Mouse (Mus musculus) small intestine, adult 2 months (tissue): ENCODE results near the gene St6galnac3.

Experiments used
- CTCF ChIP-seq: fragments of 200-500 bp; IDR thresholded peaks from 2 replicates; pipeline ENCODE4 v1.5.1; 2012; ENCODE audit warnings: low read depth, mild to moderate bottlenecking, control low read depth, inconsistent platforms, low read length, moderate library complexity, mixed read lengths; ENCODE audit not compliant: insufficient replicate concordance, insufficient read length; ENCODE audit errors: extremely low read depth
- POLR2A ChIP-seq: fragments of 200-500 bp; IDR thresholded peaks from 2 replicates; pipeline ENCODE4 v1.6.1; 2012; ENCODE audit warnings: low read depth, mild to moderate bottlenecking, control low read depth, inconsistent platforms, low read length, moderate library complexity

DNA sequence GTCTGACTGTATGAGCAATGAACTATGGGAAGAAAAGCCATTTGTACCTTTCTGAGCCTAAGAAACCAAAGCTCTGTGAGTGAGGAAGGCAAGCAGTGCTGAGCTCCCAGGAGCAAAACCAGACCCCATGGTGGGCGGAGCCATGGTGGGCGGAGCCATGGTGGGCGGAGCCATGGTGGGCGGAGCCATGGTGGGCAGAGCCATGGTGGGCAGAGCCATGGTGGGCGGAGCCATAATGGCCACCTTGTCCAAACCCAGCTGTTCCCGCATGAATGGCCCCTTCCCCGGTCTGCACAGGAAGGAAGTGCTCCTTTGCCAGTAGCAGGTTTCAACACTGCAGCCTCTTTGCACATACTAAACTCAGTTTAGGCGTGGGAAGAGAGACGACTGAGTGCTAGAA is 411.4 kb downstream of the St6galnac3 start:
- TF ChIP-seq CTCF = no peak
- no peak for TF ChIP-seq POLR2A
